Mouse (Mus musculus) bone marrow, adult 2 months (tissue): ENCODE results near the gene Gm47791. TPM values are rescaled to one million over a fixed set of nuclear protein-coding genes. Genes with fewer than 3 reads are reported as not detected.
A peak's percentile ranks its signal among the peaks of the same experiment; 100 is the strongest.

Experiments used
- H3K27ac ChIP-seq: fragments of 200-500 bp; 2 replicates; pipeline ENCODE4 v1.5.1; 2012; ENCODE audit warnings: low read depth, mild to moderate bottlenecking, control low read depth, inconsistent platforms, low read length; ENCODE audit not compliant: control insufficient read depth, poor library complexity, insufficient read depth
- H3K4me1 ChIP-seq: fragments of 200-500 bp; 2 replicates; pipeline ENCODE4 v1.6.1; 2011; ENCODE audit warnings: low read length; ENCODE audit not compliant: control insufficient read depth, insufficient read depth
- H3K4me3 ChIP-seq: fragments of 200-500 bp; replicated peaks from 2 replicates; pipeline ENCODE3; 2011; ENCODE audit warnings: mild to moderate bottlenecking, low read depth, low read length, control low read depth; ENCODE audit not compliant: control insufficient read depth
- CTCF ChIP-seq: fragments of 200-500 bp; IDR thresholded peaks from 2 replicates; pipeline ENCODE4 v1.5.1; 2011; ENCODE audit warnings: low read length, control low read depth; ENCODE audit not compliant: control insufficient read depth, insufficient read depth
- POLR2A ChIP-seq: fragments of 200-500 bp; IDR thresholded peaks from 2 replicates; pipeline ENCODE4 v1.6.1; 2011; ENCODE audit warnings: low read depth, mild to moderate bottlenecking, control low read depth, low read length, borderline replicate concordance; ENCODE audit not compliant: control insufficient read depth
- WGBS: fragments of 180-500 bp; shearing (Covaris S2); methylation state at CpG from one replicate; pipeline ENCODE4 v1.1.7; 2018; 5-methylcytosine and 5-hydroxymethylcytosine counted together
- polyA plus RNA-seq: library from polyadenylated mRNA; stranded (reverse); fragments of >200 nt; gene quantifications from 2 replicates; pipeline ENCODE4 v1.2.4, GENCODE M21; 2011; ENCODE audit warnings: low replicate concordance; ENCODE audit not compliant: missing spikeins, insufficient read depth, insufficient read length

Gm47791 gene
- polyA plus RNA-seq, 1 experiment: not detected

DNA sequence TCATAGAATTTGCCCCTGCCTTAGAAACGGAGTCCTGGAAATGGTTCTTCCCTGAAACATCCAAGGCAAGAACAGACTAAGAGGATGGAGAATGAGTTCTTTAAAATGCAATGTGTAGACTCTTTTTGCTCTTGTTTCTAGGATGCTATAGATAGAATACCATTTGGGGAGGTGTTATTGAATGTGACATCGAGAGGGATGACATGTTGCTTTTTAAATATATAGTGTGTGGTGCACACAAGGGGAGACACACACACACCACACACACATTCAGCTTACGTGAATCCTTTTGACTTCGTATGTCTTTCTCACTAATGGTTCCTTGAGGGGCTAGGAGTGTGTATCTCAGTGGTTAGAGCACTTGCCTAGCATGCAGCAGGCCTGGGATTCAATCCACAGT lies 4.2 kb upstream of the Gm47791 start:
- WGBS: 85% methylated on average over 4 of the region's 4 CpGs

DNA sequence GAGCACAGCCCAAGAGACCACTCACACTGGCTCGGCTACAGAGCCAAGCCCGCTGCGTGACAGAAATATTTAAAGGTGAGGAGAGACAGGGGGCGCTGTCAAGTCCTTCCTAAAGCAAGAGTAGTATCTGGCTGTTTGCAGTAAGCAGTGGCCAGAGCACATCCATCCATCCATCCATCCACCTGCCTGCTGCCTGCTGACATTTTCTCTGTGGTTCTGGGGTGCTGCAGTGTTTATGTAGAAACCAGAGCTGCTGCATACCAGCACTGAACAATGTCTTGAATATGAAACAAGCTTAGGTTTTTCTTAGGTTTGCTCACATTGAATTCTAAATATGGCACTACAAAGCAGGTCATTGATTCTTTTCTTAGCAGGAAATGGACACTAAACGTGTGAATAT lies 2.2 kb upstream of the Gm47791 start:
- Histone ChIP-seq H3K27ac (no peak overlapping the region), H3K4me1 (no peaks in the 10 kb centered on the region), H3K4me3 (no peak overlapping the region)
- WGBS: 70% methylated on average over 5 of the region's 5 CpGs
- no peak for TF ChIP-seq POLR2A
- TF ChIP-seq CTCF: no peak

More for the DNA sequence above, 4.2 kb upstream of the Gm47791 start:
- H3K27ac ChIP-seq: no peak overlapping the region
- H3K4me3 ChIP-seq: no peak overlapping the region
- no peaks in the 10 kb centered on the region for H3K4me1 ChIP-seq
- TF ChIP-seq CTCF (no peak), POLR2A (no peak)

DNA sequence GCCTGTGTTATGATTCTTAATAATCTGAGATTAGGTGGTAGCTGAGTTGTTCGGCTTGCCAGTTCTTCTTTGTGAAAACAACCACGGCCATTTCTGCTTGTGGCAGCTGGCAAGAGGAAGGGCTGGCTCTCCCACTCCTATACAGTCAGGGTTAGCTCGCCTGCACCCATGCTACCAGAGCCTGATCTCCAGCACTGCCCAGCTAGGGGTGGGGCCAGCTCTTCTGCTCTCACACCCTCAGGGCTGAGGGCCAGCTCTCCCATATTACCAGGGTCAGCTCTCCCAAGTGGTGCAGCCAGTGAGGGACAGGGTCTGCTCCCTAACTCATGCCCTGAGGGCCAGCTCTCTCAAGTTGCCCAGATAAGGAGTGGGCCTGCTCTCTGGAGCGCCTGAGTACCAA lies 1.4 kb upstream of the Gm47791 start:
- Histone ChIP-seq H3K27ac (no peak overlapping the region), H3K4me1 (no peaks in the 10 kb centered on the region), H3K4me3 (no peak overlapping the region)
- 72% methylated on average over 4 of the region's 4 CpGs for WGBS
- no peak for TF ChIP-seq CTCF
- no peak for TF ChIP-seq POLR2A

DNA sequence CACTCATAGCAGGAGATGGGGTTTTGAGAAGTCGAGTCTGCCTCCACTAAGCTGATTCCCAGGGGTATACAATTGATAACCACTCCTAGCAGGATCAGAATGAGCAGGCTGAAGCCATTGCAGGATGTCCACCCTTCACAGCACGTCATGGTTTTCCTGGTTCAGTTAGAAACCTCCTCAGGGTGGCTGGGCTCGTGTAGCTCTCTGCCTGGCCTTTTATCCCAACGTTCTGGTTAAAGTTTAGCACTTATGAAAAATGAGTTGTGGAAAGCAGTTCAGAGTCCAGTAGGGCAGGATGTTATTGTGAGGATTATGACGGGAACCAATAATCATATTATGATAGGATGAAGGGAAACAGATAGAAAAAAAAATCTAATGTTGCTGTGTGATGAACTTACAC lies 2.8 kb downstream of the Gm47791 start, which contains the start of gene Tm4sf20:
TSS of gene Tm4sf20 (minus strand) at position 193 of the 400 bp plus-strand sequence.
- H3K4me3 ChIP-seq: no peak within 1 kb of the TSS
- TF ChIP-seq POLR2A (no peak), CTCF (no peak)
- H3K27ac ChIP-seq: no peak within 1 kb of the TSS
- H3K4me1 ChIP-seq: no peaks in the 10 kb centered on the region; the same call in 1 of the 2 replicates
- WGBS: 56% methylated on average over 5 of the region's 5 CpGs

DNA sequence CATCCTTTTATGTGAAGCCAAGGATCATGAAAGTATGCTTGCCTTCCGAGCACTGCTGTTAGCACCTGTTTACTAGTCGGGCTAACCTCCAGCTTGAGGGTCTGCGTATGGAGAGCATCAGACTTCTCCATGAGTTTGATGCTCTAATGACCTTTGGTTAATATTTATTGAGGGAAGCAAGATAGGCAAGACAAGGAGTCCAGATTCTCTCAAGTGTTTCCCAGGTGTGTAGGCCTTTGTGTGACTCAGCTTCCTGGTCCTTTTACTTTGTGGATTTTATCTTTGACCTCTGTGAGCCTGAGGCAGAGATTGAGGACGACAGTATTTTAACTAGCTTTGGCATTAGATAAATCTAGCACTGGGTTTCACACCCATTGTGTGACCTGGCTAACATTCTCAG lies 4.4 kb downstream of the Gm47791 start:
- TF ChIP-seq POLR2A (no peak), CTCF (no peak)
- H3K4me3 ChIP-seq: no peak overlapping the region
- H3K4me1 ChIP-seq: no peaks in the 10 kb centered on the region; the same call in 1 of the 2 replicates
- 87% methylated on average over 4 of the region's 4 CpGs for WGBS
- H3K27ac ChIP-seq: no peak overlapping the region

DNA sequence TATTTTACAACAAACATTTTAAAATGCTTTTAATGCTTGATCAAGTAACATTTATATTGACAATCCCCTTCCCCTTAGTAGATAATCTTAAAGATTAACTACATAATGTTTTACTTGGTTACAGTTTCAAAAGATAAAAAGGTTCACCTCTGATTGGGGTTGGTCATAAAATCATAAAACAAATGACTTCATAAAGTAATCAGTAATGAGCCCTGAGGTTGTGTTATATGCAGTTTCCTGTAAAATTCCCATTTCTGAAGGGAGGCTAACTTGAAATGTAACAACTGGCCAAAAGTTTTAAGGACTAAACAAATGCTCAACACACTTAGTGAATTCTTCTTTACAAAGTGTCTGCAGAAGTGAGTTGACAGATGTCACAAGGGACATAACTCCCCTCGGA lies 4.8 kb downstream of the Gm47791 start:
- 79% methylated on average over 1 of the region's 1 CpGs for WGBS

DNA sequence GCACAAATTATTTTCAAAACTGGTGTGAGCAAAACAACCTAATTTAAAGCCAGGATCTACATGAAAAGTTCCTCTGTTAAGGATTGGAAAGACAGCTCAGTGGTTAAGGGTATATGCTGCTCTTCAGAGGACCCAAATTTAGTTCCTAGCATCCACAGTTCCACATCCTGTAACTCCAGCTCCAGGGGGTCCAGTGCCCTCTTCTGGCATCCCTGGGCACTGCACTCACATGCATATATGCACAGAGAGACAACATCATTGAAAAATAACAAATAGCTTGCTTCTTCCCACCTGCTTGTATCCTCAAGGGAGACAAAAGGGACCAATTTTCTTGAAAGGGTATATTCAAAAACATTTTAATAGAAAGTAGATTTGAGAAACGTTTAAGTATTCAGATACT lies 8.8 kb downstream of the Gm47791 start:
- Histone ChIP-seq H3K4me3 (no peak overlapping the region), H3K4me1 (no peaks in the 10 kb centered on the region; the same call in 1 of the 2 replicates), H3K27ac (no peak overlapping the region; the same call in 1 of the 2 replicates)
- WGBS: 77% methylated on average over 1 of the region's 1 CpGs
- TF ChIP-seq CTCF (peak; percentile 16; the same call in 1 of the 2 replicates), POLR2A (no peak)

More for the DNA sequence above, 4.8 kb downstream of the Gm47791 start:
- TF ChIP-seq POLR2A: no peak
- TF ChIP-seq CTCF: no peak
- Histone ChIP-seq H3K4me3 (no peak overlapping the region), H3K27ac (no peak overlapping the region), H3K4me1 (no peaks in the 10 kb centered on the region; the same call in 1 of the 2 replicates)

DNA sequence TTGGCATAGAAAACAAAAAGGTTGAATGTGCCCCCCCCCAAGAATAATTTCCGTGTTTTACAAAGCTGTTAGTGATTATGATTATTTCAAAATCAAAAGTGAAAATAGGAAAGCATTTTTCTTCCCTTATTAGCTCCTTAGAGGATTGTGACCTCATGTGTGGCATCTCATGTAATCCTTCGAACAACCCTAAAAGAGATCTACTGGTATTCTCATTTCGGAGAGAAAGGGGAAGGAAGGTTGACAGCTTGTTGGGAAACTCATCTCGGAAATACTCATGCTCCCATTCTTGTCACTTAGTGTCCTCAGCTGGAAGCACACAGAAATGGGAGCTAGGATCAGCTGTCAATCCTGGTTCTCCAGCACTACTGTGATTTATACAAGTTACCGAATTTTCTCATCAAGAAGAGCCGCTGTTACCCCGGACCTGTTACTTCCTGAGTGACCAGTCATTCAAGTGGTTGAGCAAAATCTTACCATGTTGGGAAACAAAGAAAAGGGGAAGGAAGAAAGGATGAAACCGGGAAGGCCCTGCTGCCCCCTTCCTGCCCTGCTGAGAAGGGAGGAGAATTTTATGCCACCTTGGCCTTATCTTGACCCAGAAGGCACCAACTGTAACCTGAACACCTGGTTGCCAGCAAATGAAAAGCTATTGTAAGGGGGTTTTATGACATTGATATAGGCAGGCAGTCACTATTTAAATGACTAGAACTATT lies 9.4 kb downstream of the Gm47791 start:
- H3K27ac ChIP-seq: no peak overlapping the region; the same call in 1 of the 2 replicates
- H3K4me1 ChIP-seq: no peaks in the 10 kb centered on the region; the same call in 1 of the 2 replicates
- 34% methylated on average over 8 of the region's 8 CpGs for WGBS
- TF ChIP-seq CTCF: no peak
- TF ChIP-seq POLR2A: no peak
- peak overlapping the region; percentile 25 for H3K4me3 ChIP-seq
